Mouse (Mus musculus): ENCODE measurements around the gene Ep400. TPM values are rescaled to one million over a fixed set of nuclear protein-coding genes. Genes with fewer than 3 reads are reported as not detected.

Gene Ep400
- total and polyA plus RNA-seq, 2 experiments: 15.2 to 15.4 TPM

- DNase-seq (ENCODE audit: extremely low read depth, low read depth, low spot score): peak; percentile 89
- Histone ChIP-seq H3K27ac (replicated peaks; ENCODE audit: insufficient read depth, low read depth, low read length) (peak overlapping the region; percentile 79), H3K9ac (ENCODE audit: low read depth, low read length) (peak overlapping the region; percentile 56), H3K36me3 (ENCODE audit: control insufficient read depth, insufficient read depth, low read length) (peaks cover 14% of the 10 kb centered on the region; the same call in 1 of the 2 replicates), H3K27me3 (ENCODE audit: control insufficient read depth, insufficient read depth, low read length) (no peaks in the 10 kb centered on the region), H3K4me1 (ENCODE audit: control insufficient read depth, insufficient read depth, low read length) (peaks cover 56% of the 10 kb centered on the region), H3K4me3 (ENCODE audit: insufficient read depth, low read depth, low read length) (no peak overlapping the region), H3K79me2 (ENCODE audit: control insufficient read depth, insufficient read depth, low read length) (peaks cover 7% of the 10 kb centered on the region; the same call in 1 of the 2 replicates)
- WGBS: 33% methylated on average over 3 of the region's 3 CpGs
- no peak for TF ChIP-seq POLR2A (IDR thresholded peaks at IDR 0.05; ENCODE audit: extremely low read depth, insufficient read depth, low read length)
- TF ChIP-seq CTCF (IDR thresholded peaks at IDR 0.05; ENCODE audit: low read depth, low read length): no peak
These were observed 30.6 kb upstream of the Ep400 start for GRCm38 (mm10) chr5:110801036-110801624.

- Histone ChIP-seq H3K27ac (replicated peaks; ENCODE audit: insufficient read depth, low read depth, low read length) (peak overlapping the region; percentile 65), H3K36me3 (ENCODE audit: control insufficient read depth, insufficient read depth, low read length) (peaks cover 37% of the 10 kb centered on the region), H3K4me1 (ENCODE audit: control insufficient read depth, insufficient read depth, low read length) (peaks cover 57% of the 10 kb centered on the region), H3K4me3 (ENCODE audit: insufficient read depth, low read depth, low read length) (no peak overlapping the region), H3K27me3 (ENCODE audit: control insufficient read depth, insufficient read depth, low read length) (no peaks in the 10 kb centered on the region), H3K79me2 (ENCODE audit: control insufficient read depth, insufficient read depth, low read length) (no peaks in the 10 kb centered on the region), H3K9ac (ENCODE audit: low read depth, low read length) (peak overlapping the region; percentile 6; the same call in 1 of the 2 replicates)
- 17% methylated on average over 4 of the region's 4 CpGs for WGBS
- TF ChIP-seq CTCF (IDR thresholded peaks at IDR 0.05; ENCODE audit: low read depth, low read length) (no peak), POLR2A (IDR thresholded peaks at IDR 0.05; ENCODE audit: extremely low read depth, insufficient read depth, low read length) (no peak)
- DNase-seq (ENCODE audit: extremely low read depth, low read depth, low spot score): peak; percentile 97
These were observed 27.2 kb upstream of the Ep400 start for GRCm38 (mm10) chr5:110797696-110798095.

DNA sequence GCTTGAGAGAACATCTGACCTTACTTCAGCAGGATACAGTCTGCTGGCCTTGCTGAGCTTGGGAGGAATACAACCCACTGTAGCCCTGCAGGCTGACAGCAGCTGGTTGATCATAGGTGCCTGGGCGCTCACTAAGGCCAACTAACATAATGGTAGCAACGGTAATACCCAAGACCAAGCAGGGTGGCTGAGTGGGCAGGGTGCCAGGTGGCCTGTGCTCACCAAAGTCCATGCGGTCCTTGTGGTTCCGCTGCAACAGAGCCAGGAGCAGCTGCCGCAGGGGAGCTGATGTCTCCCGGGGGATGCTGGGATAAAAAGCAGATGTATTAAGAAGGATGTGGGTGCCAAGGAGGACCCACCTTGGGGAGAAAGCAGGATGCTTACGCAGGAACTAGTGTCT lies 23.8 kb upstream of the Ep400 start:
- peak; percentile 35 for DNase-seq (ENCODE audit: extremely low read depth, low read depth, low spot score)
- 51% methylated on average over 7 of the region's 7 CpGs for WGBS
- no peak overlapping the region for H3K9ac ChIP-seq (ENCODE audit: low read depth, low read length)
- H3K4me1 ChIP-seq (ENCODE audit: control insufficient read depth, insufficient read depth, low read length): peaks cover 26% of the 10 kb centered on the region
- peaks cover 62% of the 10 kb centered on the region for H3K36me3 ChIP-seq (ENCODE audit: control insufficient read depth, insufficient read depth, low read length)
- H3K27me3 ChIP-seq (ENCODE audit: control insufficient read depth, insufficient read depth, low read length): no peaks in the 10 kb centered on the region
- H3K4me3 ChIP-seq (ENCODE audit: insufficient read depth, low read depth, low read length): no peak overlapping the region
- no peaks in the 10 kb centered on the region for H3K79me2 ChIP-seq (ENCODE audit: control insufficient read depth, insufficient read depth, low read length)
- H3K27ac ChIP-seq (replicated peaks; ENCODE audit: insufficient read depth, low read depth, low read length): no peak overlapping the region
- TF ChIP-seq CTCF (IDR thresholded peaks at IDR 0.05; ENCODE audit: low read depth, low read length) (no peak), POLR2A (IDR thresholded peaks at IDR 0.05; ENCODE audit: extremely low read depth, insufficient read depth, low read length) (no peak)

- no peak overlapping the region for H3K4me3 ChIP-seq (ENCODE audit: insufficient read depth, low read depth, low read length)
- H3K27ac ChIP-seq (replicated peaks; ENCODE audit: insufficient read depth, low read depth, low read length): no peak overlapping the region
- no peak for TF ChIP-seq POLR2A (IDR thresholded peaks at IDR 0.05; ENCODE audit: extremely low read depth, insufficient read depth, low read length)
- peak; percentile 82 for TF ChIP-seq CTCF (IDR thresholded peaks at IDR 0.05; ENCODE audit: low read depth, low read length)
- no peaks in the 10 kb centered on the region for H3K27me3 ChIP-seq (ENCODE audit: control insufficient read depth, insufficient read depth, low read length)
- WGBS: 62% methylated on average over 5 of the region's 5 CpGs
- DNase-seq (ENCODE audit: extremely low read depth, low read depth, low spot score): no peak
- H3K4me1 ChIP-seq (ENCODE audit: control insufficient read depth, insufficient read depth, low read length): peaks cover 10% of the 10 kb centered on the region; the same call in 1 of the 2 replicates
- H3K36me3 ChIP-seq (ENCODE audit: control insufficient read depth, insufficient read depth, low read length): peaks cover 67% of the 10 kb centered on the region
- no peak overlapping the region for H3K9ac ChIP-seq (ENCODE audit: low read depth, low read length)
- no peaks in the 10 kb centered on the region for H3K79me2 ChIP-seq (ENCODE audit: control insufficient read depth, insufficient read depth, low read length)
These were observed 18.2 kb upstream of the Ep400 start for GRCm38 (mm10) chr5:110788684-110789083.

- Histone ChIP-seq H3K9ac (ENCODE audit: low read depth, low read length) (no peak overlapping the region), H3K27me3 (ENCODE audit: control insufficient read depth, insufficient read depth, low read length) (no peaks in the 10 kb centered on the region), H3K79me2 (ENCODE audit: control insufficient read depth, insufficient read depth, low read length) (no peaks in the 10 kb centered on the region), H3K4me3 (ENCODE audit: insufficient read depth, low read depth, low read length) (no peak overlapping the region), H3K36me3 (ENCODE audit: control insufficient read depth, insufficient read depth, low read length) (peaks cover 43% of the 10 kb centered on the region), H3K27ac (replicated peaks; ENCODE audit: insufficient read depth, low read depth, low read length) (no peak overlapping the region), H3K4me1 (ENCODE audit: control insufficient read depth, insufficient read depth, low read length) (peaks cover 10% of the 10 kb centered on the region; the same call in 1 of the 2 replicates)
- TF ChIP-seq CTCF (IDR thresholded peaks at IDR 0.05; ENCODE audit: low read depth, low read length) (peak; percentile 64), POLR2A (IDR thresholded peaks at IDR 0.05; ENCODE audit: extremely low read depth, insufficient read depth, low read length) (no peak)
- DNase-seq (ENCODE audit: extremely low read depth, low read depth, low spot score): peak; percentile 76
- WGBS: 61% methylated on average over 11 of the region's 11 CpGs
These were observed 15.7 kb upstream of the Ep400 start for GRCm38 (mm10) chr5:110786081-110786835.

Data from liver, adult 2 months (tissue).